Comparison of ENCODE assay signal across 8 mouse cellular contexts in genomic region chr6:29211146-29211545, GRCm38 (mm10). TPM values are rescaled to one million over a fixed set of nuclear protein-coding genes. Genes with fewer than 3 reads are reported as not detected.
DNase-seq lines count a peak whose midpoint lies in the region; ATAC-seq and TF ChIP-seq lines count a peak whose summit lies in the region.

No protein-coding gene starts in this region.

- H3K4me3 ChIP-seq in heart, embryonic 12.5 days: peak overlapping the region; percentile 80
- peak overlapping the region; percentile 76; the same call in 1 of the 2 replicates for H3K4me3 ChIP-seq in G1E (ENCODE audit: low read depth, low read length)
- peak overlapping the region; percentile 77 for H3K4me3 ChIP-seq in forebrain, embryonic 10.5 days
- H3K4me3 ChIP-seq in liver, embryonic 13.5 days (replicated peaks): peak overlapping the region; percentile 64; the same call in 1 of the 2 replicates

- H3K9ac ChIP-seq in heart, embryonic 12.5 days: peak overlapping the region; percentile 87
- H3K9ac ChIP-seq in liver, embryonic 13.5 days: peak overlapping the region; percentile 71

- DNase-seq in heart, postnatal 4 days: no peak
- no peak for DNase-seq in G1E (ENCODE audit: low spot score)
- DNase-seq in forebrain, embryonic 10.5 days (ENCODE audit: extremely low spot score, low spot score): no peak
- DNase-seq in liver, embryonic 13.5 days: no peak
- DNase-seq in urinary bladder, adult 2 months (ENCODE audit: low spot score): no peak
- DNase-seq in gastrocnemius, adult 18-20 months (ENCODE audit: low spot score): no peak
- no peak for DNase-seq in layer of hippocampus, adult 9-10 months (ENCODE audit: low spot score)

- ATAC-seq in heart, embryonic 12.5 days (ENCODE audit: insufficient number of reproducible peaks, low FRiP score): no peak
- ATAC-seq in G1E (ENCODE audit: extremely low read depth, insufficient number of reproducible peaks, low FRiP score, poor library complexity, severe bottlenecking): no peak
- ATAC-seq in liver, embryonic 13.5 days (ENCODE audit: low read depth): no peak

- H3K36me3 ChIP-seq in heart, embryonic 12.5 days: peaks cover 14% of the 10 kb centered on the region
- H3K36me3 ChIP-seq in G1E (replicated peaks): peaks cover 14% of the 10 kb centered on the region
- peaks cover 10% of the 10 kb centered on the region for H3K36me3 ChIP-seq in forebrain, embryonic 10.5 days (replicated peaks)
- H3K36me3 ChIP-seq in liver, embryonic 13.5 days: peaks cover 4% of the 10 kb centered on the region; the same call in 1 of the 2 replicates

- peaks cover 30% of the 10 kb centered on the region for H3K4me1 ChIP-seq in heart, embryonic 12.5 days (replicated peaks)
- peaks cover 32% of the 10 kb centered on the region for H3K4me1 ChIP-seq in G1E (ENCODE audit: insufficient read depth, low read depth, low read length)
- H3K4me1 ChIP-seq in forebrain, embryonic 10.5 days: peaks cover 63% of the 10 kb centered on the region
- H3K4me1 ChIP-seq in liver, embryonic 13.5 days (replicated peaks): peaks cover 41% of the 10 kb centered on the region

- 15% methylated on average over 7 of the region's 7 CpGs for WGBS in heart, embryonic 12.5 days
- WGBS in forebrain, embryonic 10.5 days: 39% methylated on average over 7 of the region's 7 CpGs
- WGBS in liver, embryonic 13.5 days (ENCODE audit: insufficient replicate concordance): 15% methylated on average over 7 of the region's 7 CpGs

- H3K9me3 ChIP-seq in heart, embryonic 12.5 days (replicated peaks): no peaks in the 10 kb centered on the region
- no peaks in the 10 kb centered on the region for H3K9me3 ChIP-seq in G1E (replicated peaks)
- H3K9me3 ChIP-seq in forebrain, embryonic 10.5 days: no peaks in the 10 kb centered on the region
- H3K9me3 ChIP-seq in liver, embryonic 13.5 days (replicated peaks): no peaks in the 10 kb centered on the region

- H3K27ac ChIP-seq in heart, embryonic 12.5 days (ENCODE audit: poor library complexity, severe bottlenecking): no peak overlapping the region
- peak overlapping the region; percentile 89 for H3K27ac ChIP-seq in forebrain, embryonic 10.5 days
- H3K27ac ChIP-seq in liver, embryonic 13.5 days: no peak overlapping the region

- H3K4me2 ChIP-seq in heart, embryonic 12.5 days: peak overlapping the region; percentile 96
- peak overlapping the region; percentile 92 for H3K4me2 ChIP-seq in liver, embryonic 13.5 days

- H3K27me3 ChIP-seq in heart, embryonic 12.5 days (replicated peaks): peaks cover 14% of the 10 kb centered on the region
- H3K27me3 ChIP-seq in G1E (ENCODE audit: insufficient read depth, low read length): peaks cover 42% of the 10 kb centered on the region
- peaks cover 37% of the 10 kb centered on the region for H3K27me3 ChIP-seq in forebrain, embryonic 10.5 days (ENCODE audit: poor library complexity, severe bottlenecking)
- peaks cover 54% of the 10 kb centered on the region for H3K27me3 ChIP-seq in liver, embryonic 13.5 days

- no peak for TF ChIP-seq CTCF in G1E (IDR thresholded peaks at IDR 0.05; ENCODE audit: low read depth, low read length)

RNA-seq across cellular contexts. Expression of gene Impdh1, which starts 5.0 kb away (rescaled TPM):
- polyA plus RNA-seq in heart, embryonic 12.5 days (2016; fragmentation: Nextera tagmentation; extraction: Ambion mirVana): 39.5 and 40.8 TPM in 2 replicates
- total RNA-seq in heart, postnatal 4 days (2021): 10 to 100 TPM; 29.5 to 30.6 TPM
- total RNA-seq in G1E (2014; fragmentation: Nextera tagmentation) (2.6 and 2.9 TPM in 2 replicates), G1E (2017) (7.2 and 9.2 TPM in 2 replicates)
- polyA plus RNA-seq in G1E (2012): 40.6 and 55.1 TPM in 2 replicates
- polyA plus RNA-seq in forebrain, embryonic 10.5 days (2016; fragmentation: Nextera tagmentation; extraction: Ambion mirVana): 39.6 and 39.7 TPM in 2 replicates
- 9.5 and 10.0 TPM in 2 replicates for polyA plus RNA-seq in liver, embryonic 13.5 days (2015; fragmentation: Nextera tagmentation; extraction: Ambion mirVana)
- polyA plus RNA-seq in urinary bladder, adult 2 months (2012; rRNA removed): 29.6 and 33.9 TPM in 2 replicates
- total RNA-seq in gastrocnemius, adult 18-20 months (2021): 10 to 100 TPM in 1 of 2 experiments, 1 to 10 TPM in 1; 9.2 to 12.8 TPM

RNA-seq across cellular contexts. Expression of gene Prrt4, which starts 31.8 kb away (rescaled TPM):
- 3.0 and 3.1 TPM in 2 replicates for polyA plus RNA-seq in heart, embryonic 12.5 days (2016; fragmentation: Nextera tagmentation; extraction: Ambion mirVana)
- 1 to 10 TPM; 7.3 to 7.7 TPM for total RNA-seq in heart, postnatal 4 days (2021)
- total RNA-seq in G1E (2014; fragmentation: Nextera tagmentation) (not detected in 2 replicates), G1E (2017) (0.05 and 0.06 TPM in 2 replicates)
- not detected in 2 replicates for polyA plus RNA-seq in G1E (2012)
- 1.3 and 1.8 TPM in 2 replicates for polyA plus RNA-seq in forebrain, embryonic 10.5 days (2016; fragmentation: Nextera tagmentation; extraction: Ambion mirVana)
- 0.05 and 0.06 TPM in 2 replicates for polyA plus RNA-seq in liver, embryonic 13.5 days (2015; fragmentation: Nextera tagmentation; extraction: Ambion mirVana)
- 0.41 and 0.52 TPM in 2 replicates for polyA plus RNA-seq in urinary bladder, adult 2 months (2012; rRNA removed)
- under 1 TPM; 0.30 to 1.00 TPM for total RNA-seq in gastrocnemius, adult 18-20 months (2021)

RNA-seq across cellular contexts. Expression of gene Rbm28, which starts 46.3 kb away (rescaled TPM):
- polyA plus RNA-seq in heart, embryonic 12.5 days (2016; fragmentation: Nextera tagmentation; extraction: Ambion mirVana): 32.4 and 35.6 TPM in 2 replicates
- 10 to 100 TPM; 30.3 to 32.5 TPM for total RNA-seq in heart, postnatal 4 days (2021)
- total RNA-seq in G1E (2014; fragmentation: Nextera tagmentation): 55.3 and 61.0 TPM in 2 replicates
- 56.3 and 59.1 TPM in 2 replicates for total RNA-seq in G1E (2017)
- polyA plus RNA-seq in G1E (2012): 19.1 TPM in 2 replicates
- polyA plus RNA-seq in forebrain, embryonic 10.5 days (2016; fragmentation: Nextera tagmentation; extraction: Ambion mirVana): 53.8 and 58.1 TPM in 2 replicates
- 15.2 and 19.5 TPM in 2 replicates for polyA plus RNA-seq in liver, embryonic 13.5 days (2015; fragmentation: Nextera tagmentation; extraction: Ambion mirVana)
- polyA plus RNA-seq in urinary bladder, adult 2 months (2012; rRNA removed): 30.5 and 37.1 TPM in 2 replicates
- 10 to 100 TPM; 12.9 to 15.2 TPM for total RNA-seq in gastrocnemius, adult 18-20 months (2021)
